In the genomic region with DNA sequence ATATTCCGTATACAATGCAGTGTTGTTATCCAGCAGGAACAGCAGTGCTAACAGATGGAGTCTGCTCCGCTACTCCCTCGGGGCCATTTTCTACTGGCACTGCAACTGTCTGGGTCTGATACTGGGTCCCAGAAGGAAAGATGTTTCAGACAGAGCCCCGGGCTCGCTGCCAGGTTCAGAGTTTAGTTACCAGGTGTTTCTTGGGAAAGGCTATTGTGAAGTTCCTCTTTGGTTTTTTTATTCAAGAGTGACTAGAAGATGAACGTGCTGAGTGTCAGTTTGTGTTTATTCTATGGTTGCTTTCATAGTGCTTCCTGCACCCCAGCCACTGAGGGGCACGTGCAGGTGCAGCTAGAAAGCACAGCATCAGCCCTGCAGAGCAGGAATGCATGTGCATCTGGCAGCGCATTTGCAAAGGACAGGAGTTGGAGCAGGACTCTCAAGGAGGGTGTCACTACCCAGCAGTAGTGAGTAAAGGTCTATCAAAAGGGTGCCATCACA, we compare ENCODE assay signal across 10 mouse cellular contexts. TPM values are rescaled to one million over a fixed set of nuclear protein-coding genes. Genes with fewer than 3 reads are reported as not detected.
A peak's percentile ranks its signal among the peaks of the same experiment; 100 is the strongest.
DNase-seq lines count a peak whose midpoint lies in the region; ATAC-seq and TF ChIP-seq lines count a peak whose summit lies in the region.
"Had no signal": no experiment of that assay in that cellular context is flagged by ENCODE, and none has a peak within 500 bp of the region (broad histone marks: within the 10 kb centered on the region; RNA-seq: fewer than 3 reads in every experiment).

No protein-coding gene starts in this region.

- no peaks in the 10 kb centered on the region for H3K4me1 ChIP-seq in heart, embryonic 11.5 days (ENCODE audit: control insufficient read depth, insufficient read depth, low read length)
- H3K4me1 ChIP-seq in hindbrain, postnatal 0 days (ENCODE audit: insufficient read depth, low read length), result no peaks in the 10 kb centered on the region

- peak; percentile 96 for DNase-seq in heart, adult 11 months
- peak; percentile 6 for DNase-seq in right cerebral cortex, postnatal 4 days
- no peak for DNase-seq in right cerebral cortex, adult 2 months (ENCODE audit: low spot score in 2 of 2)
- DNase-seq in hindbrain, postnatal 0 days (ENCODE audit: low spot score), result peak; percentile 67
- DNase-seq in spleen, postnatal 36 days (ENCODE audit: low spot score in 2 of 2), result no peak
- no peak for DNase-seq in urinary bladder, adult 18-20 months (ENCODE audit: low spot score in 2 of 2)
- DNase-seq: kidney, adult 18-20 months had no signal

- 71% methylated on average over 8 of the region's 8 CpGs for WGBS in heart, embryonic 11.5 days (ENCODE audit: insufficient replicate concordance)
- WGBS in hindbrain, postnatal 0 days, result 41% methylated on average over 8 of the region's 8 CpGs

- no peak overlapping the region for H3K9ac ChIP-seq in heart, embryonic 11.5 days (ENCODE audit: low read depth, low read length)
- H3K9ac ChIP-seq in hindbrain, postnatal 0 days (replicated peaks; ENCODE audit: low read length), result no peak overlapping the region

- no peak overlapping the region for H3K4me3 ChIP-seq in heart, embryonic 11.5 days (ENCODE audit: low read depth, low read length)
- H3K4me3 ChIP-seq in hindbrain, postnatal 0 days (ENCODE audit: low read length), result no peak overlapping the region

- TF ChIP-seq CTCF in hindbrain, postnatal 0 days (IDR thresholded peaks at IDR 0.05; ENCODE audit: low read depth), result no peak

- no peaks in the 10 kb centered on the region for H3K27me3 ChIP-seq in heart, embryonic 11.5 days (ENCODE audit: control insufficient read depth, insufficient read depth, low read length)
- H3K27me3 ChIP-seq in hindbrain, postnatal 0 days (ENCODE audit: insufficient read depth, low read length), result no peaks in the 10 kb centered on the region
- H3K27me3 ChIP-seq: CH12.LX had no signal

- H3K36me3 ChIP-seq in heart, embryonic 11.5 days (ENCODE audit: control insufficient read depth, insufficient read depth, low read length), result no peaks in the 10 kb centered on the region
- H3K36me3 ChIP-seq in hindbrain, postnatal 0 days (ENCODE audit: insufficient read depth, low read length), result no peaks in the 10 kb centered on the region

- H3K9me3 ChIP-seq in heart, embryonic 11.5 days (replicated peaks; ENCODE audit: control insufficient read depth, low read length), result no peaks in the 10 kb centered on the region
- H3K9me3 ChIP-seq in hindbrain, postnatal 0 days (ENCODE audit: low read length), result no peaks in the 10 kb centered on the region

- H3K27ac ChIP-seq in heart, embryonic 11.5 days (ENCODE audit: low read depth, low read length), result no peak overlapping the region
- no peak overlapping the region for H3K27ac ChIP-seq in hindbrain, postnatal 0 days

- H3K4me2 ChIP-seq in heart, embryonic 11.5 days, result no peak overlapping the region
- 0 out of 2 replicates have a peak overlapping the region, but pooled peaks have one; percentile 0 for H3K4me2 ChIP-seq in hindbrain, postnatal 0 days (ENCODE audit: low read depth, low read length)

- no peak for ATAC-seq in heart, embryonic 11.5 days (replicated peaks; ENCODE audit: insufficient number of reproducible peaks, low FRiP score, low TSS enrichment)
- ATAC-seq in hindbrain, postnatal 0 days, result no peak
- no peak for ATAC-seq in erythroid progenitor cell, adult 5-6 weeks (replicated peaks; ENCODE audit: low FRiP score, poor library complexity, severe bottlenecking)

RNA-seq across cellular contexts. Expression of gene Slc38a6, which starts 47.5 kb away (rescaled TPM):
- 7.8 and 8.7 TPM in 2 replicates for polyA plus RNA-seq in heart, embryonic 11.5 days (2014; fragmentation: Nextera tagmentation; extraction: Ambion mirVana)
- total RNA-seq in hindbrain, postnatal 0 days (2014; rRNA removed), result 26.5 and 45.4 TPM in 2 replicates
- polyA plus RNA-seq in hindbrain, postnatal 0 days (2015; fragmentation: Nextera tagmentation; extraction: Ambion mirVana), result 6.4 and 10.7 TPM in 2 replicates
- 2.9 and 6.3 TPM in 2 replicates for total RNA-seq in erythroid progenitor cell, adult 5-6 weeks (2015; ENCODE audit: low replicate concordance)
- 0.30 and 0.51 TPM in 2 replicates for total RNA-seq in erythroid progenitor cell, adult 5-6 weeks (2017; ENCODE audit: low replicate concordance)

RNA-seq across cellular contexts. Expression of gene Trmt5, which starts 47.6 kb away (rescaled TPM):
- 16.0 and 18.5 TPM in 2 replicates for polyA plus RNA-seq in heart, embryonic 11.5 days (2014; fragmentation: Nextera tagmentation; extraction: Ambion mirVana)
- 6.6 and 9.7 TPM in 2 replicates for total RNA-seq in hindbrain, postnatal 0 days (2014; rRNA removed)
- 15.0 TPM in 2 replicates for polyA plus RNA-seq in hindbrain, postnatal 0 days (2015; fragmentation: Nextera tagmentation; extraction: Ambion mirVana)
- total RNA-seq in erythroid progenitor cell, adult 5-6 weeks (2015; ENCODE audit: low replicate concordance), result 7.2 and 7.5 TPM in 2 replicates
- 1.4 and 4.8 TPM in 2 replicates for total RNA-seq in erythroid progenitor cell, adult 5-6 weeks (2017; ENCODE audit: low replicate concordance)

Comparison
In these comparisons a context has a peak if more than half of its experiments do, and no peak if none do; other contexts are left out.
1. DNase-seq: peak in heart, adult 11 months (single experiment), right cerebral cortex, postnatal 4 days (single experiment) and hindbrain, postnatal 0 days (single experiment); none in right cerebral cortex, adult 2 months (0 of 2), spleen, postnatal 36 days (0 of 2) and urinary bladder, adult 18-20 months (0 of 2).